Mouse (Mus musculus) thymus, postnatal 25 days (tissue): ENCODE results near the gene Pcdh7.
"Not testable (repeated sequence)": the region's sequence is repeated elsewhere in the genome, so short reads cannot be mapped to it uniquely, and the experiment has no call there.

Experiments used
- DNase-seq: peaks from one replicate; pipeline ENCODE4 v3.0.0; 2022

Pcdh7 gene

DNA sequence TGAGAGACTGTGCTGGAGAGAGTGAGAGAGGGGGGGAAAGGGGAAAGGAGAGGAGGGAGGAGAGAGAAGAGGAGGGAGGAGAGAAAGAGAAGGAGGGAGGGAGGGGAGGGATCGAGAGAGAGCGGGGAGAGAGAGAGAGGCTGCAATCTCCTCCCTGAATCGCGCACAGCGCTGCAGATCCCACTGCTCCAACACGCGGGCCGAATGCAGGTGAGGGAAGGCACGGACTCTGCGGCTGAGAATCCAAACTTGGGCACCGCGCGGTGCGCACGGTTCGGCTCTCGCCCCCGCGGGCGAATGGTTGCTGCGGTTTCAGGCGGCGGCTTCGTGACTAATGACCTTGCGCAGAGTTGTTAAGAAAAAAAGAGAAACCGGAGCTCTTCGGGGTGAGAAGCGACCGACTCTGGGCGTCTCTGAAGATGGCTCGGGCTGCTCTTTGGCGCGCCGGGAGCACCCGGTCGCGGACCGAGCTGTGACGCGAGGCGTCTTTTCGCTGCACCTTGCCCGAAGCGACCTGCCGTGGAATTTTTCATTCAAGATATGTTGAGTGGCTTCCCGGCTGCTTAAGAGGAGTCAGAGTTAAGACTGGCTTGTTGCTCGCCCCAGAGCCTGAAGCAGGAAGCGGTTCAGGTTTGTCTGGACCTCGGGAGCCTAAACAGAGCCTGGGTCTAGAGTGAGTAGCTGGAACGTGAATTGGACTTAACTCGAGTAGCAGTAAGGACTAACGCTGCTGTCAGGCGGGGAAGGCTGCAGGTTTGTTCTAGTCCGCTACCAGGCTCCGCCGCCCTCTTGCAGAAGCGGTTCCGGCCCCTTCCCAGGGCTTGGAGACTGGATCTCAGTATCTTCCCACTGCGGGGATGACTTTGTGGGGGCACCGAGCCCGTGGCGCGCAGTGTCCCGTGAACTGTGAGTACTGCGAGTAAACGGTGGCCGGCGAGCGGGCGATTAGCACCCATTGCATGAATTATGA, at the start of gene Pcdh7:
Pcdh7 (plus strand) TSS at position 62 of the 970 bp plus-strand sequence.
- DNase-seq = peak; percentile 15

DNA sequence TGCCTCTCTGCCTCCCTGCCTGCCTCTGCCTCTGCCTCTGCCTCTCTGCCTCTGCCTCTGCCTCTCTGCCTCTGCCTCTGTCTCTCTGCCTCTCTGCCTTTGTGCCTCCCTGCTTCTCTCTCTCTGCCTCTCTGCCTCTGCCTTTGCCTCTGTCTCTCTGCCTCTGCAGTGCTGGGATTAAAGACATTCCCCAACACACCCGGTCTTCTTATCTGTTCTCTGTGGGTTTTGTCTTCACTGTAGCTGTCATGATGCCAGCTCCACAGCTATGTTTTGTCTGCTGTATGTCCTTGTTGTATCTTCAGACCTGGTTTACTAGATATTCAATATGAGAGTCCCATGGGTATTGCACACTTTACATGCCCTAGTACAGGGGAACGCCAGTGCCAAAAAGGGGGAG, 40.8 kb upstream of the Pcdh7 start:
- not testable (repeated sequence) for DNase-seq

DNA sequence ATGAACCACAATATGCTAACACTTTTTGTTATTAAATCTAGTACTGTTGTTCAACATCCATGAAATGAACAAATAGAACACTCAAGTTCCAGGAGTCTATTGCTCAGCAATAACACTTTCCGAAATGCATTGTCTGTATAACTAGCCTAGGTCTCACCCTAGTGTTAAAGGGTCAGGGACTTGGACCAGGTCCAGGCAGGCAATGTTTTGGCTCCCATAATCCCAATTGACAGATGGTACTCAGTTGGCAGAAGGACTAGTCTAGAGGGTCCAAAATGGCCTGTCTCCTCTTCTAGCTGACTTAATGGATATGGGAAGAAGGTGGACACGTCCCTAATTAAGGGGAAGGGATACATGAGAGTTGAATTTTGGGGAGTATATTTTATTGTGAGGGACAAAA, 9.4 kb upstream of the Pcdh7 start:
- DNase-seq = no peak

DNA sequence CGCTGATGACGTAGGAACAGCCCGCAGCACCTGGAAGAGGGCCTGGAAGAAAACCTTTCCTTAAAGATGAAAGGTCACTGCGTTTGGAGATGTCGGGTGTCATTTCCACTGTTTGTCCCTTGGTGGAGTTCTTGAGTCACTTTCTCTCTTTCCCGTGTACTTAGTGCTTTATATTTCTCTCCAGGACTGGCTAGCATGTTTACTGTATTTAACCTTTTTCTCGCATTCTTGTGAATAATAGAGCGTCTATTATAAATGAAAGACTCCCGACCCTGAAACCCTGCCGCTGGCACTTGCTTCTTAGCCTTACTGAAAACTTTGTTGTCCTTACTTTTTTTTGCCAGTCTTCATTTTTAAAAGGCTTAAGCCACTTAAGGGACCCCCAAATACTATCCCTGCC, 3.8 kb upstream of the Pcdh7 start:
- DNase-seq = peak; percentile 10

DNA sequence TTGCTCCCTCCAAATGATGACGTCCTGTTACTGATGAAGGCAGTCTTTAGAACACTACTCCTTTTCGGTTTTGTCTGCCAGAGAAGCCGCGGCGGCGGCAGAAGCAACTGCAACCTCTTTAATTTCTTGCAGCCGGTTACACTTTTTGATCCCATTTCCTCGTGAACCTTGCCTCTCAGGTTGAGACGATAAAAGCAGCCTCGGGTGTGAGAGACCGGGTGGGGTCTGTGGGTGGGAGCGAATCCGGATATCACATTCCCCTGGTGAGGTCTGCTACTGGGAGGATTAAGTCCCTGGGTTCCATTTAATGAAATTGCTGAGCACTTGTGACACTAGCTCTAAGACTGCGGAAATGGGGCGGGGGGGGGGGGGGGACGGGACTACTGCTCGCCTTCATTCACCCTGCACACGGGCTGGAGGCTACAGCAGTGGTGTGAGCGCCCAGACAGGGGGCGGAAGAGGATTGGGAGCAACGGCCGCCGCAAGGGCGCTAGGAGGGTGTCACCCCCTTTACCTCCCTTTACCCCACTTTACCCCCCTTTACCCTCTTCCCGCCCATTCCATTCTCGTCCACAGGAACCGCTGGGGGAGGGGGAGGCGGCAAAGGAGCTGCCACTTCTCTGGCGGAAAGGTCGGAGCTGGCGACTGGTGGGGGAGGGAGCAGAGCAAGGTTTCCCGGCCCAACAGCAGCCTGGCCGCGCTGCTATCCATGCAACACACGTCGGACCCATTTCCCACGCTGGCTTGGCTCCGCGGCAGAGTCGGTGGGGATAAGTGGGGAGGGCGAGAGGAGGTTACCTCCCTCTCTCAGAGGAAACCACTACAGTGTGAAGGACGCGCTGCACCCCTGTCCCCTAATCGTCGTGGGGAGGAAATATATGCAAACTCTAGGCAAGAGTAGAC, 2.9 kb upstream of the Pcdh7 start:
- peak; percentile 46 for DNase-seq

DNA sequence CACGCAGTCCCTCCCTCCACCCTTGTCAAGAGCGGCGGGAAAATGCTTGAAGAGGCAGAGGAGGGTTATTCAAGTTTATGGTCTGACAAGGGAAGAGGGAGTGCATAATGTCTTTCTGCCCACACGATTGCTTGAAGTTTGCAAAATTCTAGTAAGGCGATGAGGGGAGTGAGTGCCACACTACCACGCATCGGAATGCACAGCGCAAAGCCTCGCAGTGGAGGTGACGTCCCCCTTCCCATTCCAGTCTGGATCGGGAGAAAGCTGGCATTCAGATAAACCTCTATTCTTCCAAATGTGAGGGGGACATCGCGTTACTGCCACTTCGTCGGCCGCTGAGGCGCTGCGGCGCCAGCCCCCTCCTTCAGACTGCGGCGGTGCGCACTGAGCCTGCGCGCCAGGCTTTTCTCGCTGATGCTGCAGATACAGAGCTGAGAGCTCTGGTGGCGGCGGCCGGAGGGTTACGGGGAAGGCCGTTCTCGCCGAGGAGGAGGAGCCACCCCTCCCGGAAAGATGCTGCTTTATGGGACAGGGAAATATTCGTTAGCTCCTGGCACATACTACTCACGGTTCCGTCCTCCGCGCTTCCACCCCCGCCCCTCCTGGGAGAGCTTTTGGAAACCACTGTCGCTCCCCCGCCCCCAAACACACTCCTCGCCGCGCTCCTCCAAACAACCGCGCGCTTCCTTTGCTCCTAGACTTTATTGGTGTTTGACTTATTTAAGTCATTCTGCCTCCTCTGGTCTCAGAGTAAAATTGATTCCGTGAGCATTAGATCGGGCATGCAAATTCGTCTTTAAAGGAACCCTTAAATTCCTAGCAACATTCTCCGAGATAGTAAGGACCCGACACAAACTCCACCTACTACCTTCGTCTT, 2.0 kb upstream of the Pcdh7 start:
- peak; percentile 61 for DNase-seq

DNA sequence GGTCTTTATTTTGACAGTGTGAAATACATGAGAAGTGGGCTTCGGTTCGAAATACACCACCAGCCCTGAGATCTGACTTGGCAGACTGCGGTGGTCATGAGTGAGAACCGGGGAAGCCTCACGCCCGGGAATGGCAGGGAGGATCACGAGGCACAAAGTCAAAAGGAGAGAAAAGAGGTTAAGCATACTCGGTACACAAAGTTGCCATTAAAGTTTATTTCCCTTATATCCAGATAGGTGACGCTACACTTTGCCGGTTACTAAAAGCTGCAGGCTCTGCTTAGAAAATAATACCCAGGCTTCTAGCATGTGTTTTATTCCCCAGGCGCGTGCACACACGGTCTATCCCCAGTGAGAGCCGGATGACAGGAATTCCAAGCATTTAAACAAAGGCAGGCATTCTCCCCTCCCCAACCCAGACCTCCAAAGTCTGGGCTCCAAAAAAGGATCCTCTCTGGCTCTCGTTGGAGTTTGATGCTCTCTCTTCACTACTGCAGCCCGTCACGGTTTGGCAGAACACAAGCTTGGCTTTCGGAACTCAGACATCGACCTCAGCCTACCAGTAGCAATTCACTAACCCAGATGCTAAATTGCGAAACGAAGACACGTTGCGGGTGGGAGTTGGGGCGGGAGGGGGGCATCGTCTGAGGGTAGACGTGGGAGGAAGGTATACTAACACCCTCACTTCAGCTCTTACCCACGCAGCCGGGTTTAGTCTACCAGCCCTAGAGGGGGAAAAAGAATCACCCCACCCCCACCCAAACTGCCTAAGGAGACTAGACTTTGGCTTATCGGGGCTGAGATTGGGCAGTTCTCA, 1.1 kb upstream of the Pcdh7 start:
- DNase-seq = peak; percentile 8

DNA sequence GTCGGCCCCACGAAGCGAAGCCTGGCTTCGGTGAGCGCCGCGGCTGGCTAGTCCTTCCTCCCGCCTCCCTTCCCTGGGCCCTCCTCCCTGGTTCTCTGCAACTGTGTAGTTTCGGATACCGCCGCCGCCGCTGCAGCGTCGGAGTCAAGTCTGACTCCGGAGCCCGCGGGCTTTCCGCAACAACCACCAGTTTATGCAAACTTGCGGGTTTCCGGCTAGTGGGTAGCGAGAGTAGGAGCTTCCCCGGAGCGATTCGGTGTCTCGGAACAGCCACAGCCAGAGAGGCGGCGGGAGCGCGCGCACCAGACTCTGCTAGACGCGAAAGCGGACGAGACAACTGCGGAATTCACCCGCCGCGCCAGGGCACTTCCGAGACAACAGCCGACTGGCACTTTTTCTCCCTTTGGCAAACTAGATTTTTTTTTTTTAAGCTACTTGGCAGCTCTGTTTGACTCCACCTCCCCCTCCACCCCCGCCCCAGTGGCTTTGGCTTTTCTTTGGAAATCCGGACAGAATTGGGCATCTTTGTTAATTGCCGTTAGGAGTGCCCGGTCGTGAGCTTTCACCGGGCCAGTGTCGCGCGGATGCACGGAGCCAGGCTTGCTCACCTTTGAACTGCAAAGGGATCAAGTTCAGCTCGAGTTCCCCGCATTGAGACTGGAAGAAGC, 395 bp upstream of the Pcdh7 start:
- peak; percentile 44 for DNase-seq

DNA sequence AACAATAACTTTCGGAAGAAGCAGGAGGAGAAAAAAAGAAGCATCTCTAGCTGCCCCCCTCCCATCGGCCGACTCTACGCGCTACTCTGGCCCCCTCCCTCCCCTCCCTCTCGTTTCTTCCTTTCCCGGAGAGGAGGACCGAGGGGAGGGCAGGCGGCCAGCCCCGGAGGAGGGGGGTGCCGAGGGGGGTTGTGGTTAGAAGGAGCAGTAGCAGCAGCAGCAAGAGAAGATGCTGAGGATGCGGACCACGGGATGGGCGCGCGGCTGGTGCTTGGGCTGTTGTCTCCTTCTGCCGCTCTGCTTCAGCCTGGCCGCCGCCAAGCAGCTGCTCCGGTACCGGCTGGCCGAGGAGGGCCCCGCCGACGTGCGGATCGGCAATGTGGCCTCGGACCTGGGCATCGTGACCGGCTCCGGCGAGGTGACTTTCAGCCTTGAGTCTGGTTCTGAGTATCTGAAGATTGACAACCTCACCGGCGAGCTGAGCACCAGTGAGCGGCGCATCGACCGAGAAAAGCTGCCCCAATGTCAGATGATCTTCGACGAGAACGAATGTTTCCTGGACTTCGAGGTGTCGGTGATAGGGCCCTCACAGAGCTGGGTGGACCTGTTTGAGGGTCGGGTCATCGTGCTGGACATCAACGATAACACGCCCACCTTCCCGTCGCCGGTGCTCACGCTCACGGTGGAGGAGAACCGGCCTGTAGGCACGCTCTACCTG, 1.3 kb downstream of the Pcdh7 start:
- DNase-seq = peak; percentile 12

DNA sequence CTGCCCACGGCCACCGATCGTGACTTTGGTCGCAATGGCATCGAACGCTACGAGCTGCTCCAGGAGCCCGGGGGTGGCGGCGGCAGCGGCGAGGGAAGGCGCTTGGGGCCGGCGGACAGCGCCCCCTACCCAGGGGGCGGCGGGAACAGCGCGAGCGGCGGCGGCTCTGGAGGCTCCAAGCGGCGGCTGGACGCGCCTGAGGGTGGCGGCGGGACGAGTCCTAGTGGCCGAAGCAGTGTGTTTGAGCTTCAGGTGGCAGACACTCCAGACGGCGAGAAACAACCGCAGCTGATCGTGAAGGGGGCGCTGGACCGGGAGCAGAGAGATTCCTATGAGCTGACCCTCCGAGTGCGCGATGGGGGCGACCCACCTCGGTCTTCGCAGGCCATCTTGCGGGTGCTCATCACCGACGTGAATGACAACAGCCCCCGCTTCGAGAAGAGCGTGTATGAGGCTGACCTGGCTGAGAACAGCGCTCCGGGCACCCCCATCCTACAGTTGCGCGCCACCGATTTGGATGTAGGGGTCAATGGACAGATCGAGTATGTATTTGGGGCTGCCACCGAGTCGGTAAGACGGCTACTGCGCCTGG, 1.9 kb downstream of the Pcdh7 start:
- DNase-seq = peak; percentile 50

DNA sequence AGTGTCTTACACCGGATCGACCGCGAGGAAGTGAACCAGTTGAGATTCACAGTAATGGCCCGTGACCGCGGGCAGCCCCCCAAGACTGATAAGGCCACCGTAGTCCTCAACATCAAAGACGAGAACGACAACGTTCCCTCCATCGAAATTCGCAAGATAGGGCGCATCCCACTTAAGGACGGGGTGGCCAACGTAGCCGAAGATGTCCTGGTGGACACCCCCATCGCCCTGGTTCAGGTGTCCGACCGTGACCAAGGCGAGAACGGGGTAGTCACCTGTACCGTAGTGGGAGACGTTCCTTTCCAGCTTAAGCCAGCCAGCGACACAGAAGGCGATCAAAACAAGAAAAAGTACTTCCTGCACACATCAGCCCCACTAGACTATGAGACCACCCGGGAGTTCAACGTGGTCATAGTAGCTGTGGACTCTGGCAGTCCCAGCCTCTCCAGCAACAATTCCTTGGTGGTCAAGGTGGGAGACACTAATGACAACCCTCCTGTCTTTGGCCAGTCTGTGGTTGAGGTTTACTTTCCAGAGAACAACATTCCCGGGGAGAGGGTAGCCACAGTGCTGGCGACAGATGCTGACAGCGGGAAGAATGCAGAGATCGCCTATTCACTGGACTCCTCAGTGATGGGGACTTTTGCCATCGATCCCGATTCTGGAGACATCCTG, 2.6 kb downstream of the Pcdh7 start:
- DNase-seq = no peak

DNA sequence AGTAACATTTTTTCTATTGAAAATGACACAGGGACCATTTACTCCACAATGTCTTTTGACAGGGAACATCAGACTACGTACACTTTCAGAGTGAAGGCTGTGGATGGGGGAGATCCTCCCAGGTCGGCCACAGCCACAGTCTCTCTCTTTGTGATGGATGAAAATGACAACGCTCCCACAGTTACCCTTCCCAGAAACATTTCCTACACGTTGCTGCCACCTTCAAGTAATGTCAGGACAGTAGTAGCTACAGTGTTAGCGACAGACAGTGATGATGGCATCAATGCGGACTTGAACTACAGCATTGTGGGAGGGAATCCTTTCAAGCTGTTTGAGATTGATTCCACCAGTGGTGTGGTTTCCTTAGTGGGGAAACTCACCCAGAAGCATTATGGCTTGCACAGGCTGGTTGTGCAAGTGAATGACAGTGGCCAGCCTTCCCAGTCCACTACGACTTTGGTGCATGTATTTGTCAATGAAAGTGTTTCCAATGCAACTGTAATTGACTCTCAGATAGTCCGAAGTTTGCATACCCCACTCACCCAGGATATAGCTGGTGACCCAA, 3.5 kb downstream of the Pcdh7 start:
- no peak for DNase-seq

DNA sequence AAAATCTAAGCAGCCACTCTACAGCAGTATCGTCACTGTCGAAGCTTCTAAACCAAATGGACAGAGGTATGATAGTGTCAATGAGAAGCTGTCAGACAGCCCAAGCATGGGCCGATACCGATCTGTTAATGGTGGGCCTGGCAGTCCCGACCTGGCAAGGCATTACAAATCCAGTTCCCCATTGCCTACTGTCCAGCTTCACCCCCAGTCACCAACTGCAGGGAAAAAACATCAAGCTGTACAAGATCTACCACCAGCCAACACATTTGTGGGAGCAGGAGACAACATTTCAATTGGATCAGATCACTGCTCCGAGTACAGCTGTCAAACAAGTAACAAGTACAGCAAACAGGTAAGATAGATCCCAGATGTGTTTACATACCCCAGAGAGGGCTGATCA, 4.2 kb downstream of the Pcdh7 start:
- no peak for DNase-seq

DNA sequence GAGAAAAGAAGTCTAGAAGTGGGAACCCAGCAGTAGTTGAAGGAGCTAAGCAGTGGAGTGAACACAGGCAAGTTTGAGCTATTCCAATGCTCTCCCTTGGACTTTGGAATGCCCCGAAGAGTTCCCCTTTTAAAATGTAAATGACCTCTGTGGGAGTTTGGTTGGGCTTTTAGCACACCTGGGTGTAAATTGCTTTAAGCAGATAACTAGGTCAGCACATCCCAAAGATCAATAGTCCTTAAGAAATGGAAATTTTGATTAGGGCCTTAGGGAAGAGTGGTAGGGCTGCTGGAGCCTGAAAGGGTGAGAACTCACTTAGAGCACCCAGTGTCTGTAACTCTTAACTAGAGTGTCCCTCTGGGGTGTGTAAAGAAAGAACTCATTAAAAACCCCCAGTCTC, 15.7 kb downstream of the Pcdh7 start:
- DNase-seq = no peak

DNA sequence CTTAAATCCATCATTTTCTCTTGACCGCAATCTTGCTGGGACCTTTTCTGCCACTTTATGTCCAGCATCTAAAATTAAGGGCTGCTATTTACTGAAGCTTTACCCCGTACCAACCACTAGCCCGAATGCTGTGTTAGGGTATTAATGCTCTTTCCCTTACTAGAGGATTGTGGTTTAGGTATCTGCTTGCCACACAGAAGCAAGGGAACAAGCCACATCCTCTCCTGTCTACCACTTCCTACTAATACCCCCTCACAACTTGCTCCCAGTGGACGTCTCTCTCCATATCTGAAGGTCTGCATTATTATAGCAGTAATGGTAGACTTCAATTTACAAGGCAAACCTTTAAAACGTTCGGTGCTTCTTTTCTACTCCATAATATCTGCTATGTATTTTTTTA, 18.0 kb downstream of the Pcdh7 start:
- DNase-seq = no peak

DNA sequence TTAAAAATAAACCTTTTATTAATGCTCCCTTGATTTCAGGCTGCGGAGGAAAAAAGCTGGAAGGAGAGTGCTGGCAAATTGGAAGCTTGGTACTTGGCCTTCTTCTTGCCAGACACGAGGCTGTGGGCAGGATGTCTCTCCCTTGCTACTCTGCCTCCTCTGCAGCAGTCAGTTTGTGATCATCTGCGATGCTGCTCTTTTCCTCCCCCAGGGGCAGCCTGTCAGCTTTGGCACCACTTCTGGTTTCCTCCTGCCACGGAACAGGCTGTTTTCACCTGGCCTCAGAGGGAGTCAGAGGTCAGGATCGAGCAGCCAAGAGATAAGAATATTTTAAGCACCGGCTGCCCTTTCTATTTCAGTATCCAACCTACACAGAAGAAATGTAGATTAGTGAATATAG, 25.2 kb downstream of the Pcdh7 start:
- DNase-seq = no peak

DNA sequence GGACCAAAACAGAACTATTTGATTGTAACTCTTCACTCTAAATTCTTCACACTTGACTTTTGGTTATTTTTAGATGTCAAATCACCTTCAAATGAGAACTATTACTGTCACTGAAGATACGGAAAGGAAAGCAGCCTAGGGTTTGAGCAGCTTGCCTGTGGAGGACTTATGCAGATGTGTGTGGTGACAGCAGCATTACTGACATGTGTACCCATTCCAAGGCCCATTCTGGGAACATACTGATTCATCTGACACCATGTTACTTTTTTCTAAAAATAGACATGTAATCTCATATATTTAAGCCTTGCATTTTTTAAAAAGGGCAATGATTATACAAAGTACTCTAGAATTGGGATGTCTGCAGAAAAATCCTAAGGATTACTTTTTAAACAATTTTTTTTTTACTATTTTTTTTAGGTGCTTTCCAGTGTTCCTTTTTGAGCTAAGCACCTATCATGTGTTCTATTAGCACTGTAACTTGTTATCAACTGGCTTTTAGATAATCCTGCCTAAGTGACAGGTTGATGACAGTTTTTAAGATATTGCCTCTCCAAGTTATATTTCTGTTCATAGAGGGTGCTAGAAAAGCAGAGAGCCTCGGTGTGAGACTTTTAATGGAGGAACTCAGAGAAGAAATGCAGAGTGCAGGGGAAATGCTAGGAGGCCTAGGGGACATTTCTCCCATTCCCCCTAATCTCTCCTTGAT, 26.3 kb downstream of the Pcdh7 start:
- no peak for DNase-seq

DNA sequence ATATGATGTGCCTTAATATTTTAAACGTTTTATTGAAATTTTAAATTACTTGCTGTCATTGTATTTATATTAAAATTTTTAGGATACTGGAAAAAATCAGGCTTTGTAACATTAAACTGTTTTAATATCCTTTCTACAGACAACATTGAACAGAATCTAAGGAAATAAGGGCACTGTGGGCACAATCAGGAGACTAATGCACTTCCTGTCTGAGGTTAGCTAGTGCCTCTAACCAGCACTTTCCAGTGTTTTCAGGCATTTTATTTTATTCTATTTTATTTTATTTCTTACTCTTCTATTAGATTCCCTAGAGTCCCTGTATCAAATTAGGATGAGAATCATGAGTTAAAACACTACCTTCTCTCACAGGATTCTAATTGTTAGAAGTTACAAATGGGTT, 28.1 kb downstream of the Pcdh7 start:
- DNase-seq = no peak

DNA sequence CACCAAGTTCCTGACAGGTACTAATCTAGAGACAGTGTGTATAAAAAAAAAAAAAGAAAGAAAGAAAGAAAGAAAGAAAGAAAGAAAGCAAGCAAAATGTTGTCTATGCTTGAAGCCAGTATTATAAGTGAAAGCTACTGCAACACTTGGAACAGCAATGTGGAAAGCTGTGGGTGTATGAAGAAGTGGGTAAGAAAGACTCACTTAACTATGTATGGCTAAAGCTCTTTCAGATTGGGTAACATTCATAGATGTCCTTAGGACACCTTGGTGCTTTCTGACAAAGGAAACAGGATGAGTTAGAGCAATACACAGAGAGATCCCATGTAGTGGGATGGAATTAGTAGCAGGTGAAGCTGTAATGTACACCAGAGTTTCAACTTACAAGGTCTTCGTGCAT, 32.6 kb downstream of the Pcdh7 start:
- no peak for DNase-seq
